Mouse (Mus musculus): ENCODE results near the gene Abl1. TPM values are rescaled to one million over a fixed set of nuclear protein-coding genes. Genes with fewer than 3 reads are reported as not detected.
"Not testable (repeated sequence)": the region's sequence is repeated elsewhere in the genome, so short reads cannot be mapped to it uniquely, and the experiment has no call there.

The Abl1 gene
- total RNA-seq, 2 experiments from 2014 or later = 25.5 to 28.4 TPM

DNA sequence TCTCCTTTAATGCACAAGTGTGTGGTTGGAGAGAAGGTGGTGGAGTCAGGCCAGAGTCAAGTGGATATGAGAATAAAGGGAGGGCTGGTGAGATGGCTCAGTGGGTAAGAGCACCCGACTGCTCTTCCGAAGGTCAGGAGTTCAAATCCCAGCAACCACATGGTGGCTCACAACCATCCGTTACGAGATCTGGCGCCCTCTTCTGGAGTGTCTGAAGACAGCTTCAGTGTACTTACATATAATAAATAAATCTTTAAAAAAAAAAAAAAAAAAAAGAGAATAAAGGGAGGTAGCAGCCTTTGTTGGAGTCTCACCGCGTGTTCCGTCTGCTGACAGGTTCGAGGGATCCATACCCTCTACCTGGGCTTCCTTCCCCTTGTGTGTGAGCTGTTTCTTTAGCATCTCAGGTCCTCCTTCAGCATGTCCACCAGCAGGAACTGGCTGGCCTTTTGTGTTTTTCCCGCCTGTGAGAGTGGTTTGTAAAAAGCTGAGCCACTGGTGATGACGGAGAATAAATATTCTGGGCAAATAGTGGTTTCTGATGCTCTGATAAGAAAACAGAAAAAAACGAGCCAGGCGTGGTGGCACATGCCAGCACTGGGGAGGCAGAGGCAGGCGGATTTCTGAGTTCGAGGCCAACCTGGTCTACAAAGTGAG is 7.0 kb upstream of the Abl1 start:
- DNase-seq = not testable (repeated sequence)
- intact Hi-C loops (cut with DNase I; ENCODE audit: low total_unique reads) = loop anchor here (5.0 to 10.0 kb wide), 2 partner anchors 106 to 234 kb away; no protein-coding TSS in a partner anchor

DNA sequence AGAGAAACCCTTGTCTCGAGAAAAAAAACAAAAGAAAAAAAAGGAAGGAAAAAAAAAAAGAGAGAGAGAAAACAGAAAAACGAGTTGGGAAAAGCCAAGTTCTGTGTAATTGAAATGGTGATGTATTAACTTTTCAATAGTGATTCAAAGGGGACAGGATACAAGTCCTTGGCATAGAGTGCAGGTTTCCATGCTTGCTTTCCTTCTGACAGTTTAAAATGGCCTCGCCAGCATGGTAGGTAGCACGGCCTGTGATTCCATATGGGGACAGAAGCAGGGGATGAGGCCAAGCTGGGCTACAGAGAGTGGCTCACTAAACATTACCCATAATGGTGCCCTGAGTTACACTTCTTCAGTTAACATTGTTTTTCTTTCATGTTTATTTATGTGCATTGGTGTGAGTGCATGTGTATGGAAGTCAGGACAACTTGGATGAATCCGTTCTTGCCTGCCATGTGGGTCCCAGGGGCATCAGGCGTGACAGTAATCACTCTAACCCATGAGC is 6.4 kb upstream of the Abl1 start:
- DNase-seq = no peak
- intact Hi-C loops (cut with DNase I; ENCODE audit: low total_unique reads) = loop anchor here (5.0 to 10.0 kb wide), 2 partner anchors 106 to 233 kb away; no protein-coding TSS in a partner anchor

DNA sequence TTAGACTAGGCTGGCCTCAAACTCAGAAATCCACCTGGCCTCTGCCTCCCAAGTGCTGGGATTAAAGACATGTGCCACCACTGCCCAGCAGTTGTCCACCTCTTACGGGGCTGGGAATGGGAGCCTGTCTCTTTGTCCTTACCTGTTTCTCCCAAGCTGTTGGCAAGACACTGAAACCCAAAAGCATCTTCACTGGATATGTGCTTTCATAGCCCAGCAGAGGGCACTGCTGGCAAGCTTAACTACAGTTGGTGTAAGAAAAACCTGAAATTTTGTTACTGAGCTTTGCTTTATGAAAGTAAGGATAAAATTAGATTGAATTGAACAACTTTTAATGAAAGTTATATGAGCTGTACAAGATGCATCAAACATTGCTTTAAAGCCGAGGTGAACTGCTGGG is 4.5 kb upstream of the Abl1 start:
- peak; percentile 48 for DNase-seq
- intact Hi-C loops (cut with DNase I; ENCODE audit: low total_unique reads) = loop anchor here (5.0 to 10.0 kb wide), 2 partner anchors 104 to 231 kb away; no protein-coding TSS in a partner anchor

DNA sequence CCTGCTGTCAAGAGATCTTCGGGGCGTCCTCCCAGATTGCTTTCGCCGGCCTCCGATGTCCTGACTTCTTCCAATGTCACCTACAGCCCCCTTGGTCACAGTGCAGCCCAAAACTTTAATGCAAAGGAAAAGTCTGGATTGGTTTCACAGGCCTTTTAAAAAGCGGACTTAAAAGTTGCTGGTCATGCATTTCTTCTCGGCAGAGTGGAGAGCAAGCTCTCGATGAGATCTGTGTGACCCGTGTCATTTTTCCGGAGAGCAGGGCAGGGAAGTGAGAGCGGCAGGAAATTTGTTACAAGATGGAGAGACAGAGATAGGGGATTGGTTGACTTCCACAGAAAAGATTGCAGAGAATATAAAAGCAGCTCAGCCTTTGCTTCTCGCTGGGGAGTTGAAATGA is 869 bp downstream of the Abl1 start:
- DNase-seq = no peak
- intact Hi-C loops (cut with DNase I; ENCODE audit: low total_unique reads) = loop anchor here (10.0 kb wide), 1 partner anchor 226 kb away; no protein-coding TSS in a partner anchor

DNA sequence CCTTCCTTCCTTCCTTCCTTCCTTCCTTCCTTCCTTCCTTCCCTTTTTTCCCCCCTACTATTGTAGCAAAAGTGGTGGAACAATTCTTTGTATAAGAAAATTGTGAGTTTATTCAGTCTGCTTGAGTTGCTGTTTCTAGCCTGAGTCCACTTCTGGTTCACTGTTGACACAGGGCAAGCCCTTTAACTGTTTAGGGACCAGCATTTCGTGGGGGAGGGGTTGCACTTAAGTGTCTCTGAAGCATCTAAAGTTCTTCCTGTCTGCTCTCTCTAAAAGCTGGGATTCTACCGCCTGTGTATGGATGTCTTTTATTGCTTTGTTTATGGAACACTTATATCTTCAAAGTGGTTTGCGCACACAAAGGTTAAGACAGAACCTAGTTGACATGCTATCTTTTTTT is 1.9 kb downstream of the Abl1 start:
- DNase-seq = no peak
- intact Hi-C loops (cut with DNase I; ENCODE audit: low total_unique reads) = no loop called here

DNA sequence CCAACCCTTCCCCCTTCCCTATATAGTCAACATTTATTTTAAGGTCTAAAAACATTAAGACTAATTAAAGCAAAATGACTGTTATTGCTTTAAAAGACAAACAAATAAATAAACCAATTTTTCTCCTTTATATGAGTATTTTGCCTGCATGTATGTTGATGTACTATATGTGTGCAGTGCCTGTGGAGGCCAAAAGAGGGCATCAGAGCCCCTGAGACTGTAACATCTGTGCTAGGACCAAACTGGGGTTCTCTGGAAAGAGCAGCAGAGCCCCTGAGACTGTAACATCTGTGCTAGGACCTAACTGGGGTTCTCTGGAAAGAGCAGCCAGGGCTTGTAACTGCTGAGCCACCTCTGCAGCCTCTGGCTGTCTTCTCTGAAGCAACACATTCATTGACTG is 10.0 kb downstream of the Abl1 start:
- no peak for DNase-seq
- intact Hi-C loops (cut with DNase I; ENCODE audit: low total_unique reads) = no loop called here

DNA sequence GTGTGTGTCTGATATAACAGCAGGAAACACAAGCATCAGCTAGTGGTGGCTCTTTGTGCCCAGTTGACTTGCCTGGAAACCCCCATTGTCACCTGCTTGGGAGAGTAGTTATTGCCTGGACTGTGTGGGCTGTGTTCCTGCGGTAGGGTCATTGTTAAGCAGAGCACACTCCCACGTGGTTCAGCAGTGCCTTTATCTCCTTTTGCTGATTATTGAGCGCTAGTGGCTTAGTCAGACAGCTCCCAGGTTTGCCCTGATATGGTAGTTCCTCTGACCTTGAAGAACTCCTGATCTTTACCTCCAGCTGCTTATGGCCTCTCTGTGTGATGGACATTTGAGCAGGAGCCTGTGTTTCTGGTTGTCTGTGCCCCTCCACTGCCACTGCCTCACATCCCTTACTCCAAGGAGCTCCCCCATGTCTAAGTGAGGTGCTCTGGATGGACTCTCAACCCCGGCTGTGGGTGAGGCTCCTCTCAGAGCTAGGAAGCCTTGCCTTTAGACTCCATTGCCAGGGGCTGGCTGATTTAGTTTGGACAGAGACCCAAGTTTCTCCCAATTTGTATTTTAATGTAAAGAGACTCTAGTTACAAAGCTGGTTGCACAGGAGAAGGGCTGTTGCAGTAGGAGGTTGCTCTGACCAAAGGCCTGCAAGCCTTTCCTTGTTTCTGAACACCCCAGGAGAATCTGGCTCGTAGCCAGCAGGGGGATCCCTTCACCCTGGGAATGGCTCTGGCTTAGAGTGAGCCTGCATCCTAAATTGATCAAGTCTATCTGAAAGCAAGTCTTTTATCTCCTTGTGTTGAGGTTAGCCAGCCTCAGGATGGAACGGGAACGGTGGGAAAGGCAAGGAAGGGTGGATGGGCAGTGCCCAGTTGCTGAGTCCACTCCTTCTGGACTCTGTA is 12.6 kb downstream of the Abl1 start:
- no peak for DNase-seq
- intact Hi-C loops (cut with DNase I; ENCODE audit: low total_unique reads) = no loop called here

DNA sequence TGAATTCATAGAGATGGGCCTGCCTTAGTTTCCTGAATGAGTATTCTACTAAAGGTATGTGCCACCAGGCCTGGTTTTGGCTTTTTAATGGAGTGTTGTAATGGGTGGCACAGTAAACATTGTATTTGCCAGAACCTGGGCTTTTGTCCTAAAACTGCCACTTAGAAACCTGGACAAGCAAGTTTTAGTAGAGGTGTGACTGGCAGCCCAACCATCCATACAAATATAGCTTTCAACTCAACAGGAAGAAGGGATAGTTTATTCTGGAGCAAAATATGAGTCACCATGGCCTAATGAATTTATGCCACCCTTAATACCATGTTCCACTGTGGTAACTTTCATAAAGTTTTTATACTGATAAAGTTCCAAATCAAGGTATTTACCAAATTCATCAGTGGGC is 15.1 kb downstream of the Abl1 start:
- intact Hi-C loops (cut with DNase I; ENCODE audit: low total_unique reads) = no loop called here
- DNase-seq = no peak

DNA sequence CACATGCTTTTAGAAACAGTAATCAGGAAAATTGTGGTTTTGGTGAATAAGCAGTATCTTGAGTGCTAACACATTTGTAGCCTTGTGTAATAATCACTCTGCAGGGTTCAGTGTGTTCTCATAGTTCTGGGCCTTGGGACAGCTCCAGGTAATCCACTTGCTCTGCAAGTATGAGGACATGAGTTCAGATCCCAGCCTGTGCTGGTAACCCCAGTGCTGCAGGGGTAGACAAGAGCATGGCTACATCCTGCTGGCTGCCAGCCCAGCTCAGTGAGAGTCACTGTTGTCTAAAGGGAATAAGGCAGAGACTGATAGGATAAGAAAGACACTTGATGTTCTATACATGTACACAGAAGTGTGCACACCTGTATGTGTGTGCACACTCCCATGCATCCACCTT is 17.7 kb downstream of the Abl1 start:
- DNase-seq = no peak

DNA sequence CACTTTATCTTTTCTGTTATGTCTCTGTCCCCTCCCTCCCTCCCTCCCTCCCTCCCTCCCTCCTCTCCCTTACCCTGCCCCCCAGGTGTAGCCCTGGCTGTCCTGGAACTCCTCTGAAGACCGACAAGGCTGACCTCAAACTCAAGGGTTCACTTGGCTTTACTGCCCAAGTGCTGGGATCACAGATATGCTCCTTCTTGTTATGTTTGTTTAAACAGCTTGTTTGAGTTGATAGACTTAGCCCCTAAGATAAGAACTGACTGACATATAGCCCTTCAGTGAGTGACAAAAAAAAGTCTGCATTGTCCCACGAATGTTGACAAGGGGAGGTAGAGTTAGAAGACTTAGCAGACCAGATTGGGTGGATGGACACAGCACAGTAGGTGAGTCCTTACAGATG is 18.4 kb downstream of the Abl1 start:
- intact Hi-C loops (cut with DNase I; ENCODE audit: low total_unique reads) = no loop called here
- DNase-seq = no peak

More for the DNA sequence above, 17.7 kb downstream of the Abl1 start:
- intact Hi-C loops (cut with DNase I; ENCODE audit: low total_unique reads) = no loop called here

DNA sequence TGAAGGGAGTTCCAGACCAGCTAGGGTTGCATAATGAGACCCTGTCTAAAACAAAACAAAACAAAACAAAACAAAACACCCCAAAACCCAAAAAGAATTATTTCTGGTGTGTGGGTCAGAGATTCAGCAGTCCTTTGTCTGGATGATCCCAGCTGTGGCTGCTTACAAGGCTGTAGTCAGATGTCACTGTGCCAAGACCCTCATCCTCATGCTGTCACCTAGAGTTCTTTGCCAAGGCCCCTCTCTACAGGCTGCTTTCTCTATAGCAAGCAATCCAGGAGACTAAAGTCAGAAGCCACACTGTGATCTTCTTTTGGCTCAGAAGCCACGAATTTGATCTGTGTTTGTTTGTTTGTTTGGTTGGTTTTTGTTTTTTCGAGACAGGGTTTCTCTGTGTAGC is 24.5 kb downstream of the Abl1 start:
- intact Hi-C loops (cut with DNase I; ENCODE audit: low total_unique reads) = no loop called here
- no peak for DNase-seq

DNA sequence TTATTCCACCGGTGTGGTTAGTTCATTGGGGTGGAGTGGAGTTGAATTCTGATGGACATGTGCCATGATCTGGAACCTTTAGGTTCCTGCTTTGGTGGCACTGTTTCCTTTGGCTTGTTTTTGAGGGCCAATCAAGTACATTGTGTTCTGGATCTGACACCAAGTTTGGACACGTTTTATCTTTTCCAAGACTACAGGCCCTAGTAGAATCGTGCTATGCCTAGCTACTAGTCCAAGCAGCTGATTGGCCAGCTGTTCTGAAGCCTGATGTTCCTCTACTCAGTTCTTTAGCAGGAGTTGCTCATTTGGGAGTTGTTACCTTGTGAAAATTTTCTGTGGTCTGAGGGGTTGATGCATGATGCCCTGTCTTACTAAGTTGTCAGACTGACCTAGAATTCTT is 25.6 kb downstream of the Abl1 start:
- intact Hi-C loops (cut with DNase I; ENCODE audit: low total_unique reads) = no loop called here
- DNase-seq = no peak

DNA sequence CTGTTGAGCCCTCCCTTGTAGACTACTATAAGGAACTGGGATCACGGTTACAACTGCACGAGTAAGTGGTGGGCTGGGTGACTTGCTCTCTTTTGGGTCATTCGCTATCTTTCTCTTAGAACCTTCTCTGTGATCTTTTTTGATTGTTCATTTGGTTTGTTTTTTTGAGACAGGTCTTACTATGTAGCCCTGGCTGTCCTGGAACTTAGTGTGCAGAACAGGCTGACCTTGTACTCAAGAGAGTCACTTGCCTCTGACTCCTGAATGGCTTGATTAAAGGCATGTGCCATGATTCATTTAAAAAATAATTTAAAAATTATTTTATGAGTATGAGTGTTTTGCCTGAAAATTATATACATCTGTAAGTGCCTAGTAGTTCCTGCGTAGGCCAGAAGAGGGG is 26.6 kb downstream of the Abl1 start:
- intact Hi-C loops (cut with DNase I; ENCODE audit: low total_unique reads) = no loop called here
- no peak for DNase-seq

DNA sequence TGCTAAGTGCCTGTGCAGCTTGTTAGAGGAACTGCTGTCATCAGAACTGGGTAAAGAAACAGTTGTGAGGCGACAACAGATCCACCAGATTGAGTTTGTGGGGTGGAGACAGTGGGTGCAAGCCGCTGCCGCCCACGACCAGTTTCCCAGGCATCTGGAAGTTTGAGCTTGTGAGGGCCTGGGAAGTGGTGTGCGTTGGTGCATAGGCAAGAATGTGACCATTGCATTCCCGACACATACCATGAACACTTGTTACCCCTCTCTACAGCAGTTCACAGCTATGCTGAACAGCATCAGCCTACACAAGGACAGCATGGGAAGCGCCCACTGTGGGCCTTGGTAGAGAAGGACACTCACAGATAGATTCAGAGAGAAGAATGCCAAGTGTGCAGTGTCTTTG is 27.8 kb downstream of the Abl1 start:
- intact Hi-C loops (cut with DNase I; ENCODE audit: low total_unique reads) = no loop called here
- no peak for DNase-seq

DNA sequence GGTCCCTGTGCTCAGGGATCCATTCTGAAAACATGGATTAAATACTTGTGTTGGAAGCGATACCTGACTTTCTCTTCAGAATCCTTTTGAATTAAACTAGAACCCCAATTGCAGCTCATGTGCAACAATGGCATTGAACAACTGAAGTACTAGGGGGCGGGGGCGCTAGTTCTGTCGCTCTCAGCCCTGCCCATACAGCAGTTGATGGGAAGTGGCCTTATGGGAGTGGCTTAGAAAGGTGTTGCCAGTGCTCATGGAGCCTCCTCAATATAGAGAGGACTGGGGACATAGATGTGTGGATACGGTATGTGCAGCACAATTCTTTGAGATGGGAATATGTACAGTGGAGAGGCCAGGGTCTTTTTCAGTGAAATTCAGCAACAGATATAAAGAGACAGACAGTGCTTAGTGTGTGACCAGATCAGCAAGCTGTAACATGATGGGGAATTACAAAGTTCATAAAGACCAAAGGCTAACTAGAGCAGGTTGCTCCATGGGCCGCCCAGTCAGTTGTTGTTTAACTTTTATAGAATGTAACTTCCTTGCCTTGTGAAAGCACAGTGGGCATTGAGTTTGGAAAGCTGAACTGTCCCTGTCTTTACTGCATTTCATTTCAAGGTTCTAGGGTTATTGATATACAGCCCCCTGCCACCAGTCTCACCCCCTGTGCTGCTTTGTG is 31.2 kb downstream of the Abl1 start:
- no peak for DNase-seq
- intact Hi-C loops (cut with DNase I; ENCODE audit: low total_unique reads) = no loop called here

DNA sequence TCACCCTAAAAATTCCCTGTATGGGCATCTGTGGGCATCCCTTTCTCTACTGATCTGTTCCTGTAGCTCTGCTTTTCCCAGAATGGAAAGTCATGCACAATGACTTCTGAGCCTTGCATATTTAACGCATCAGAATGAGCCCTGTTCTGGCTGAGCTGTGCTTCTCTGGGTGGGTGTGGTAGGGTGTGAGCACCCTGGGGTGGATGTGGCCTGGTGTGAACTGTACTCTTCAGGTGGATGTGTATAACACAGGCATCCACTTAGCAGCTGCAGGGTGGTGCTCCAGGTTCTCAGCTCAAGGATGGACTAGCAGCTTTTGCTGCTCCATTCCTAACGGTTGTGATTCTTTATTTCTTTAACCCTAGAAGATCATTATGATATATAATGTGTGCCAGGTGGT is 31.8 kb downstream of the Abl1 start:
- no peak for DNase-seq
- intact Hi-C loops (cut with DNase I; ENCODE audit: low total_unique reads) = loop anchor here (10.0 kb wide), 1 partner anchor 65 kb away; no protein-coding TSS in a partner anchor

DNA sequence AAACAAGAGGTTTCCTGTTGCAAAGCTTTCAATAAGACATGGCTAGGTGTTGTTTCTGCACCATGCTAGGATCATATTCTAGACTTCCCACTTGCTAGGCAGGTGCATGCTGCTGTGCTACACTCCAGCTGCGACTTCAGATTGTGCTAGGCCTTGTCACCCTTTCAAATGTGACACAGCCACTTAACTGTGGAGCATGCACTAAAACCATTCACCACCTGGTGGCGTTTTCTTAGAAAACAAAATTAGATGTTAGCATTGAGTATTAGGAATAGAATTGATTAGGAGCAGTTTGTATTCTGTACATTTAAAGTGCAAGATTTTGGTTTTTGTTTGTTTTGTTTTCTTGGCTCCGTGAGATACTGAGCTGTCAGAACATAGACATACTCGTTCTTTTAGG is 32.6 kb downstream of the Abl1 start:
- DNase-seq = no peak
- intact Hi-C loops (cut with DNase I; ENCODE audit: low total_unique reads) = loop anchor here (10.0 kb wide), 1 partner anchor 64 kb away; no protein-coding TSS in a partner anchor

DNA sequence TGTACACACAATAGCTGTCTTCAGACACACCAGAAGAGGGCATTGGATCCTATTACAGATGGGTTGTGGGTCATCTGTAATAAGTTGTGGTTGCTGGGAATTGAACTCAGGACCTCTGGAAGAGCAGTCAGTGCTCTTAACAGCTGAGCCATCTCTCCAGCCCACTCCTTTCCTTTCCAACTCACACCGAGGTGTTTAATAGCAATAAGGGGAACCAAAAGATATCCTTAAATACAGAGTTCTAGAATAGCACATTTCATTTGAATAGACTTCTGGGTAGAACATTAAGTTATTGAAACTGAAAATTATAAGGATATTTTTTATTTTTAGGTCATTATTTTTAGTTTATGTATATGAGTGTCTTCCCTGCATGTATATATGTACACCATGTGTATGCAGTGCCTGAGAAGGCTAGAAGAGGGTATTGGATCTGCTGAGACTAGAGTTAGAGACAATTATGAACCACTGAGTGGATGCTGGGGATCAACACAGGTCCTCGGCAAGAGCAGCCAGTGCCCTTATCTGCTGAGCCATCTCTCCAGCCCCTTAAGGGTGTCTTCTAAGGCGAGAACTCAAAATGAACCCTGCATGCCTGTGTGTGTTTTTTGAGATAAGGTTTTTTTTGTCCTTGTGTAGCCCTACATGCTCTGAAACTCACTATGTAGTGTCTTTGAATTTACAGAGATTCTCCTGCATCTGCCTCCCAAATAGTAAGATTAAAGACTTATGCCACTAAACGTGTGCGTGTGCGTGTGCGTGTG is 36.7 kb downstream of the Abl1 start:
- no peak for DNase-seq
- intact Hi-C loops (cut with DNase I; ENCODE audit: low total_unique reads) = loop anchor here (10.0 kb wide), 1 partner anchor 60 kb away; no protein-coding TSS in a partner anchor

All from gastrocnemius, postnatal 14 days (tissue).